Mouse (Mus musculus) limb, embryonic 15.5 days (tissue): ENCODE measurements around the gene Calml4. TPM values are rescaled to one million over a fixed set of nuclear protein-coding genes. Genes with fewer than 3 reads are reported as not detected.
"Not testable (repeated sequence)": the region's sequence is repeated elsewhere in the genome, so short reads cannot be mapped to it uniquely, and the experiment has no call there.

Experiments used
- ATAC-seq: fragments of 200-750 bp; cut with Nextera tagmentation; 2 replicates; pipeline ENCODE4 v1.8.0; 2017; ENCODE audit warnings: low read depth, moderate TSS enrichment; ENCODE audit not compliant: insufficient number of reproducible peaks, low FRiP score, low TSS enrichment
- H3K27ac ChIP-seq: fragments of 300-500 bp; sonication (generic); 2 replicates; pipeline ENCODE4 v1.5.1; 2015; ENCODE audit warnings: moderate library complexity, mild to moderate bottlenecking, inconsistent platforms
- H3K27me3 ChIP-seq: fragments of 300-500 bp; sonication (generic); 2 replicates; pipeline ENCODE4 v1.6.1; 2015; ENCODE audit warnings: inconsistent platforms
- H3K36me3 ChIP-seq: fragments of 300-500 bp; sonication (generic); 2 replicates; pipeline ENCODE4 v1.6.1; 2015; ENCODE audit warnings: inconsistent platforms
- H3K4me1 ChIP-seq: fragments of 300-500 bp; sonication (generic); 2 replicates; pipeline ENCODE4 v1.6.1; 2015; ENCODE audit warnings: inconsistent platforms
- H3K4me2 ChIP-seq: fragments of 300-500 bp; sonication (generic); 2 replicates; pipeline ENCODE4 v1.6.1; 2015; ENCODE audit warnings: mild to moderate bottlenecking, inconsistent platforms
- H3K4me3 ChIP-seq: fragments of 300-500 bp; sonication (generic); 2 replicates; pipeline ENCODE4 v1.5.1; 2015; ENCODE audit warnings: mild to moderate bottlenecking, inconsistent platforms
- H3K9ac ChIP-seq: fragments of 300-500 bp; sonication (generic); 2 replicates; pipeline ENCODE4 v1.6.1; 2015; ENCODE audit warnings: inconsistent platforms
- H3K9me3 ChIP-seq: fragments of 300-500 bp; sonication (generic); 2 replicates; pipeline ENCODE4 v1.6.1; 2016; ENCODE audit warnings: inconsistent platforms
- WGBS: fragments of 180-500 bp; shearing (Covaris S2); methylation state at CpG from one replicate; pipeline ENCODE4 v1.1.7; 2015; 5-methylcytosine and 5-hydroxymethylcytosine counted together
- polyA plus RNA-seq: library from polyadenylated mRNA; unstranded; fragments of >200 nt; fragmentation: Nextera tagmentation; extraction: Ambion mirVana; gene quantifications from 2 replicates; pipeline ENCODE4 v1.2.1, GENCODE M21; 2015

Calml4 gene
- polyA plus RNA-seq, 1 experiment from 2014 or later: 16.2 TPM

DNA sequence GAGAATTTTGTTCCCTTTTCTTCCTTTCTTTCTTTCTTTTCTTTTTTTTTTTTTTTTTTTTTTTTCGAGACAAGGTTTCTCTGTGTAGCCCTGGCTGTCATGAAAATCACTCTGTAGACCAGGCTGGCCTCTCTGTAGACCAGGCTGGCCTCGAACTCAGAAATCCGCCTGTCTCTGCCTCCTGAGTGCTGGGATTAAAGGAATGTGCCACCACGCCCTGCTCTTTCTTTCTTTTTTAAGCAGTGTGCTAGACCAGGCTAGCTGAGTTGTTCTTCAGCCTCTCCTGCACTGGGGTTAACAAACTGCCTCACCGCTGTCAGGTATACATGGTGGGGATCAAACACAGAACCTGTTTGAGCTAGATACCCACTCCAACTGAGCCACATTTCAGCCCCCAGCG is 38.0 kb upstream of the Calml4 start:
- not testable (repeated sequence) for H3K9me3 ChIP-seq, H3K36me3 ChIP-seq, H3K27me3 ChIP-seq, ATAC-seq, H3K4me3 ChIP-seq, H3K4me1 ChIP-seq, H3K4me2 ChIP-seq, H3K27ac ChIP-seq, H3K9ac ChIP-seq
- WGBS: 83% methylated on average over 6 of the region's 6 CpGs

DNA sequence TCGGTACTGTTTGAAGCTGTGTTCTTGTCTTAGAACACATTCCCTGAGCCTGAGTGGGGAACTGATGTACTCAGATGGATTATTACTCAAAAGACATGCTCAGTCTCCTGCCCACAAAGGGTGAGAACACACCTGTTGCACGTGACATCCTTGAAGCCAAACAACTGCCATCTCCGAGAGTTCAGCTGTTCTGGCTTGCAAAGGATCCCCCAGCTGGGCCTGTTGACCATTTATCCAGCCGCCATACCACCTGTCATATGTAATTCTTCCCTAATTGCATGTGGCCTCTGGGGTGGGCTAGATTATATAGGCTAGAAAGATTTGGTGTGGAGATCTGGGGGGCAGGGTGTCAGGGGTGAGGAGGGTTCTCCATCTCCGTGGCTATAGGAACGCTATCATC is 37.1 kb upstream of the Calml4 start:
- no peak overlapping the region for H3K27ac ChIP-seq
- no peak overlapping the region for H3K4me2 ChIP-seq
- no peaks in the 10 kb centered on the region for H3K9me3 ChIP-seq
- WGBS: 80% methylated on average over 6 of the region's 6 CpGs
- no peak overlapping the region for H3K9ac ChIP-seq
- ATAC-seq: no peak
- H3K27me3 ChIP-seq: no peaks in the 10 kb centered on the region
- no peaks in the 10 kb centered on the region for H3K36me3 ChIP-seq
- no peak overlapping the region for H3K4me3 ChIP-seq
- H3K4me1 ChIP-seq: peaks cover 3% of the 10 kb centered on the region; the same call in 1 of the 2 replicates

DNA sequence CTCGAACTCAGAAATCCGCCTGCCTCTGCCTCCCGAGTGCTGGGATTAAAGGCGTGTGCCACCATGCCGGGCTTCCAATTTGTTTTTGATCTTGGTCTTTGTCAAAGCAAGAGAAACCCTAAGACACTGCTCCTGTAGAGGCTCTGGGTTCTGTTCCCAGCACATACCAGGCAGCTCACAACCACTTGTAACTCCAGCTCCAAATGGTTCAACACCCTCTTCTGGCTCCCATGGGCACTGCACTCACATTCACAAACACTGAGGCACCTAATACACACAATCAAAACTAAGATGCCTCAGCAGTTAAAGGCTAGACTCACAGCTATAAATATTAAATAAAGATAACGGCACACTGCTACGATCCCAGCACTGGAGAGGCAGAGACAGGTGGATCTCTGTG is 36.1 kb upstream of the Calml4 start:
- Histone ChIP-seq H3K4me3 (no peak overlapping the region), H3K4me2 (no peak overlapping the region), H3K9ac (no peak overlapping the region), H3K36me3 (no peaks in the 10 kb centered on the region), H3K9me3 (no peaks in the 10 kb centered on the region), H3K27me3 (no peaks in the 10 kb centered on the region), H3K4me1 (peaks cover 12% of the 10 kb centered on the region), H3K27ac (no peak overlapping the region)
- WGBS: 94% methylated on average over 7 of the region's 7 CpGs
- ATAC-seq: no peak

DNA sequence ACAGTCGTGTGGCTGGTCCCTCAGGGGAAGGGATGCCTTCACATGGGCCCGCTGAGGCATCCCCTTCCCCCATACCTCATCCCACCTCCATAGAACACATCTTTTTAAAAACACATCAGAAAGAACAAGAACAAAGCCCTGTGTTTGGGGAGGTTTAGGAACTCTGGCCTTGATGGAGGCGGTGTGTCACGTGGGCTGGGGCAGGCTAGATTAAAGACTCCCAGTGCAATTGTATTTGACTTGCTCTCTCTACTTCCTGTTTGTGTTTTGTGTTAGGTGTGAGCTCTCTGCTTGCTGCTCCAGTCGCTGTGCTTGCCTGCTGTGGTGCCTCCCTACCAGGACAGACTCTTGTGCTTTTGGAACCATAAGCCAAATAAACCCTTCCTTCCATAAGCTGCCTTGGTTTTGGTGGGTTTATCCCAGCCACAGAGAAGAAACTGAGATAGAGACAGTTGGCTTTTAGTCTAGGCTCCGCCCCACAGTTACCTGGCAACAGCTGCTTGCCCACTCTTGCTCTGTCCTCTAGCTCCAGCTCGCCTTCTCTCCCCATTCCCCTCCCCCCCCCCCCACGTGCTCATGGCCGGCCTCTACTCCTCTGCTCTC is 32.0 kb upstream of the Calml4 start:
- Histone ChIP-seq H3K27ac (peak overlapping the region; percentile 67), H3K9ac (no peak overlapping the region), H3K4me2 (no peak overlapping the region), H3K9me3 (no peaks in the 10 kb centered on the region), H3K36me3 (no peaks in the 10 kb centered on the region), H3K4me1 (peaks cover 21% of the 10 kb centered on the region), H3K27me3 (no peaks in the 10 kb centered on the region), H3K4me3 (no peak overlapping the region)
- no peak for ATAC-seq
- whole genome bisulfite sequencing: 18% methylated on average over 9 of the region's 9 CpGs

DNA sequence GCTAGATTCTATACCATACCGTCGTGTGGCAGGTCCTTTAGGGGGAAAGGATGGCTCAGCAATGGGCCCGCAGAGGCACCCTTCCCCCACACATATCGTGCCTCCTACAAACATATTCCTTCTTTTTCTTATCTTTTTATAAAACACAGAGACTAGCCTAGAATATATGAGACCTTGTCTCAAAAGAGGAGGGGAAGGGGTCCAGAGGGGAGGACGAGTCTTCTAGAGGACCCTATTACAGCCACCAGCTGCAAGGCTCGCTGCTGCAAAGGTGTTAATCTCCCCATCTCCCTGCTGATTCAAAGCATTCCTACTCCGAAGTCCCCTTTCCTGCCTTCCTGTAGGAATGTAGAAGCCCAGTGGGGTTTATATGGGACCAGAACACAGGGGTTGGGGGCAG is 31.4 kb upstream of the Calml4 start:
- H3K9ac ChIP-seq: no peak overlapping the region
- no peak for ATAC-seq
- 6% methylated on average over 7 of the region's 7 CpGs for WGBS
- peaks cover 21% of the 10 kb centered on the region for H3K4me1 ChIP-seq
- H3K4me2 ChIP-seq: no peak overlapping the region
- no peaks in the 10 kb centered on the region for H3K27me3 ChIP-seq
- H3K27ac ChIP-seq: peak overlapping the region; percentile 67
- no peaks in the 10 kb centered on the region for H3K36me3 ChIP-seq
- H3K9me3 ChIP-seq: no peaks in the 10 kb centered on the region
- H3K4me3 ChIP-seq: no peak overlapping the region

DNA sequence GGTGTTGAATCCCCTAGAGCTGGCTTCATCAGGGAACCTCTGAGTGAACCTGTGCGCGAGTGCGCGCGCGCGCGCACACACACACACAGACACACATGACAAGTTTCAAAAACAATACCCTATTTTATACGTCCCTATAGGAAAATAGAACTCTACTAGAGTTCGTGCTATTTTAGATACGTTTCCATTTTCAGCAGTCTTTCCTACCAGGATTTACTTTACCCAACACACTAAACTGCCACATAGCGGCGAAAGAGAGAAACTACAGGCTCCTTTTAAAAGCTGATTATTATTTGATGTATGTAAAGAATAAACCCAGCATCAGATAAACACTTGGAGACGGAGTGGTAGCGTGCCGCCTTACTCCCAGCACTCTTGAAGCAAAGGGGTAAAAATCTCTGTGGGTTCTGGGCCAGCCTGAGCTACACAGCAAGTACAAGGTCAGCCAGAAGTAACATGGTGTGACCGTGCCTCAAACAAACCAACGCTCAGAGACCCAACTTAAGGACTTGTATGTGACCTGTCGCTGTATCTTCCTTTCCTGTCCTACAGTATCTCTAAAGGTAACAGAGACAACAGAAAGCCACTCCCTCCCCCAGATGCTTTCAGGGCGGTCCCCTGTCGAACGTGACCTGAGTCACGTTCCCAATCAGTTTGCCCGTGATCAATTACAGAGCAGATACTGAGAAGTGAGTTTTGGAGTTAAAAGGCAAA is 29.8 kb upstream of the Calml4 start:
- Histone ChIP-seq H3K4me1 (peaks cover 21% of the 10 kb centered on the region), H3K36me3 (no peaks in the 10 kb centered on the region), H3K4me3 (peak overlapping the region; percentile 38), H3K4me2 (peak overlapping the region; percentile 54), H3K9me3 (no peaks in the 10 kb centered on the region), H3K9ac (no peak overlapping the region), H3K27ac (peak overlapping the region; percentile 80), H3K27me3 (no peaks in the 10 kb centered on the region)
- 4% methylated on average over 24 of the region's 24 CpGs for WGBS
- no peak for ATAC-seq

DNA sequence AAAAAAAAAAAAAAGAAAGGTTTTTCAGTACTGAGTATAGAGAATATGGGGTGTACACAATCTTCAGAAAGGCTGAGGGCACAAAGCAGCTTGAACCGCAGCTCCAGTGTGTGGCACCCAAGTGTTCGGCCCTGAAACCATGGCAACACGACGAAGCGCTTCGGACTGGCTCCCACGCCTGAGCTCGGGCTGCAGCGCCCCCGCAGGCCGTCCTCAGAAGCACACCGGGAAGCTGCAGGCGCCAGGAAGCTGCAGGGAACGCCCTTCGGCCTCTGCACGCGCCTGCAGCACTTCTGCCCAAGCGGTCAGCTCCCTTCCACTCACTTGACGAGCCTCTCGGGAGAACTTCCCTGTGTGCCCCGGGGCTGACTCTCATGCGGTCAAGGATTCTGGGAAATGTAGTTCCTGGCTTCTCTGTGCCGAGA is 29.2 kb upstream of the Calml4 start:
- ATAC-seq: peak; percentile 88
- under 1% methylated on average over 23 of the region's 23 CpGs for WGBS
- no peaks in the 10 kb centered on the region for H3K9me3 ChIP-seq
- H3K4me3 ChIP-seq: peak overlapping the region; percentile 38
- no peaks in the 10 kb centered on the region for H3K36me3 ChIP-seq
- H3K9ac ChIP-seq: peak overlapping the region; percentile 33; the same call in 1 of the 2 replicates
- H3K4me1 ChIP-seq: peaks cover 21% of the 10 kb centered on the region
- H3K4me2 ChIP-seq: peak overlapping the region; percentile 54
- H3K27me3 ChIP-seq: no peaks in the 10 kb centered on the region
- peak overlapping the region; percentile 80 for H3K27ac ChIP-seq

DNA sequence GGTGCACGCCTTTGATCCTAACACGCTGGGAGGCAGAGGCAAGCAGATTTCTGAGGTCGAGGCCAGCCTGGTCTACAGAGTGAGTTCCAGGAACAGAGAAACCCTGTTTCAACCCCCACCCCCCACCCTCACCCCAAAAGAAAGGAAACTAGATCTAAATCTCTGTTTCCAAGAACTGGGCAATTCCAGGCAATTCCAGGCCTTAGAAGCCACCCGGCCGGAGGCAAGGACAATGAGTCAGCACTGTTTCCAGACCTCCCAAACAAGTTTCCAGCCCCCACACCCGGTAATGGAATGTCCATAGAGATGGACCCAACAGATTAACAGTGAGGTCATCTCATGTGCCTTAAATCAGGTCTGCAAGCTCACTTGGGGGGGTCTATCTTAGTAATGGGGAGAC is 28.0 kb upstream of the Calml4 start:
- no peak for ATAC-seq
- Histone ChIP-seq H3K27ac (no peak overlapping the region), H3K9me3 (no peaks in the 10 kb centered on the region), H3K27me3 (no peaks in the 10 kb centered on the region), H3K9ac (no peak overlapping the region), H3K36me3 (no peaks in the 10 kb centered on the region), H3K4me3 (no peak overlapping the region), H3K4me2 (no peak overlapping the region), H3K4me1 (peaks cover 21% of the 10 kb centered on the region)
- 78% methylated on average over 6 of the region's 6 CpGs for WGBS

DNA sequence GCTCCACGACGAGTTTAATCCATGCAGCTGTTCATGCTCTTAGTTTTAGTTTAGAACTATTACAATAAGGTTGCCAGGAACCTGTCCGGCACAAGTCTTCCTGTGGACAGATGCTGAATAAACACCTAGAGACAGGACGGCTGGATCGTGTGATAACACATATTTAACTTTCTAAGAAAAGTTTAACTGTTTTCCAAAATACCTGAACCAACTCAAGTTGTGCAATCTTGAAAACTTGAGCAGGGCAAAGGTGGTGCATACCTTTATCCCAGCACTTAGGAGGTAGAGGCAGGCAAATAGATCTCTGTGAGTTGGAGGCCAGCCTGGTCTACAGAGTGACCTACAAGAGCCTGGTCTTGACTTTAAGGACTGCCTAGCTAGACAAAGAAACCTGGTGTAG is 23.0 kb upstream of the Calml4 start:
- Histone ChIP-seq H3K9ac (no peak overlapping the region), H3K36me3 (no peaks in the 10 kb centered on the region), H3K27me3 (no peaks in the 10 kb centered on the region), H3K9me3 (no peaks in the 10 kb centered on the region), H3K27ac (no peak overlapping the region), H3K4me2 (no peak overlapping the region), H3K4me1 (peaks cover 18% of the 10 kb centered on the region), H3K4me3 (no peak overlapping the region)
- no peak for ATAC-seq
- WGBS: 79% methylated on average over 5 of the region's 5 CpGs

DNA sequence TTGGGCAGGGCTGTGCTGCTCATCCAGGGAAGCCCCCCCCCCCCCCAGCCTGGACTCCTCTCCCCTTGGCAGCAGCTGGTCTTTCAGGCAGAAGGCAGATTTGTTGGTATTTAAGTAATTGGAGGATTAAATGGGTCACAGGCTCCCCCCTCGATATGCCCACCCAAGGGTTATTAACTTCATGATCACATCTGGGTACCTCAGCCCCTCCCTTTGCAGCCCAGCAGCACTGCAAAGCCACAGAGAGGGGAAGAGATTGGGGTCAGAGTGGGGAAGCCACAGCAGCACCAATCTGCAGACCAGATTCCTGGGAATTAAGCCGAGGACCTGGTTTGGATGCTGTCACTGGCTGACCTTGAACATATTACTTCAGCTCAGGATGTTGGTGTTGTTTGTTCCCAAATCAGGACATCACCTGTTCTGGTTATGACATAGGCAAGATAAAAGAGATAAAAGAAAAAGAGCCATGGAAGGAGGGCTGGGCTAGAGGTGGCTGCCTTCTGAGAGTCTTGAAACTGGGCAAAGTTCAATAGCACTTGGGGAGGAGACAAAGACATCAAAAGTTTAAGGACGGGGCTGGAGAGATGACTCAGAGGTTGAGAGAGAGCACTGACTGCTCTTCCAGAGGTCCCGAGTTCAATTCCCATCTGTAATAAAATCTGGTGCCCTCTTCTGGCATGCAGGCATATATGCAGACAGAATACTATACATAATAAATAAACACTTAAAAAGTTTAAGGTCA is 22.0 kb upstream of the Calml4 start:
- Histone ChIP-seq H3K27me3 (no peaks in the 10 kb centered on the region), H3K27ac (no peak overlapping the region), H3K36me3 (0 out of 2 replicates have a peak, but pooled peaks cover 3% of the 10 kb centered on the region), H3K4me3 (no peak overlapping the region), H3K4me1 (peaks cover 20% of the 10 kb centered on the region), H3K4me2 (no peak overlapping the region), H3K9me3 (no peaks in the 10 kb centered on the region), H3K9ac (no peak overlapping the region)
- WGBS: 39% methylated on average over 4 of the region's 4 CpGs
- no peak for ATAC-seq

DNA sequence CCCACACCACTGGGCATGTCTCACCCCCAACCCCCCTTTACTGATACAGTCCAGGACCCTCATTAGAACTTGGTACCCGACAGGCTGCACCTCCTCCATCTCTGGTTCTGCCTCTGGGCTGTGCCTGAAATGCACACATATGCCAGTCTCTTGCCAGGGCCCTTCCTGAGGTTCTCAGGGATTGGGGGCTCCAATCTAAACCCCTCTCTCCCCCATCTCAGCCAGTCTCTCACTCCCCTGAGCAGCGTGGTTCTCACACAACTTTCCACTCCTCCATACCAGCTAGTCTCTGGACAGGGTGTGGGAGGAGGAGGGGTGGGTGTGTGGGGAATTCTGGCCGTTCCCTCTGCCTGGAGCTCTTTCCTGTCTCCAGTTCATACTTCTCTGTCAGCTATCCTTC is 20.3 kb upstream of the Calml4 start:
- Histone ChIP-seq H3K4me3 (no peak overlapping the region), H3K36me3 (0 out of 2 replicates have a peak, but pooled peaks cover 3% of the 10 kb centered on the region), H3K4me1 (peaks cover 20% of the 10 kb centered on the region), H3K4me2 (no peak overlapping the region), H3K9me3 (no peaks in the 10 kb centered on the region), H3K9ac (no peak overlapping the region), H3K27me3 (no peaks in the 10 kb centered on the region), H3K27ac (peak overlapping the region; percentile 77; the same call in 1 of the 2 replicates)
- no peak for ATAC-seq
- WGBS: 43% methylated on average over 3 of the region's 3 CpGs

DNA sequence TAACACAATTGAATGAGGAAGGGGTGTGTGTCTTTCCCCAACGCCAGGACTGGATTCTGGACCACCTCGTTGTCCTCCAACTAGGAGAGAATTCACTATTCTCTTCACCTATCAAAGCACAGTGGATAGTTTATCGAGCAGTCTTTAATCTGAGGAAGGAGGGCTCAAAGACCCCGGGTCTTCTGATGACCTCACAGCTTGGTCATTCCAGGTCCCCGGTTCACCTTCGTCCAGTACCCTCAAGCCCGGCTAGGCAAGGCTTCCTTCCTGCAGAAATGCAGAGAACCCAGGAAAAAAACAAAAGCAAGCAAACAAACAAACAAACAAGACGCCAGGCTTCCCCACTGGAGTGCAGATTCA is 19.8 kb upstream of the Calml4 start:
- Histone ChIP-seq H3K9me3 (no peaks in the 10 kb centered on the region), H3K36me3 (0 out of 2 replicates have a peak, but pooled peaks cover 3% of the 10 kb centered on the region), H3K27me3 (no peaks in the 10 kb centered on the region), H3K27ac (peak overlapping the region; percentile 77), H3K4me2 (peak overlapping the region; percentile 78), H3K4me1 (peaks cover 20% of the 10 kb centered on the region), H3K9ac (no peak overlapping the region), H3K4me3 (peak overlapping the region; percentile 56)
- no peak for ATAC-seq
- WGBS: 13% methylated on average over 8 of the region's 8 CpGs
